Mouse (Mus musculus) urinary bladder, adult 18-20 months (tissue): Measurements from ENCODE around the gene 4930404H24Rik.

Source experiments
- DNase-seq, 2 experiments: peaks; one replicate each; pipeline ENCODE4 v3.0.0; 2022; ENCODE audit warnings: low spot score in 2 of 2, mixed read lengths in 2 of 2

The 4930404H24Rik gene

GRCm38 (mm10) chr2:153492573-153493392 is at the start of gene 4930404H24Rik:
Gene 4930404H24Rik, plus strand, starts transcription at chr2:153492790.
- DNase-seq, result peak; percentile 55 to 61

GRCm38 (mm10) chr2:153443434-153444240 is 49.0 kb upstream of the 4930404H24Rik start:
- DNase-seq, result peak in 1 of 2 experiments; percentile 45

- DNase-seq, result peak; percentile 33 to 52
Measured at GRCm38 (mm10) chr2:153444254-153445136, 48.1 kb upstream of the 4930404H24Rik start.

GRCm38 (mm10) chr2:153445137-153446016 is 47.2 kb upstream of the 4930404H24Rik start:
- DNase-seq, result no peak

GRCm38 (mm10) chr2:153446017-153446408 is 46.6 kb upstream of the 4930404H24Rik start:
- DNase-seq, result no peak

GRCm38 (mm10) chr2:153446476-153446875 is 46.1 kb upstream of the 4930404H24Rik start:
- DNase-seq, result no peak

GRCm38 (mm10) chr2:153447719-153448118 is 44.9 kb upstream of the 4930404H24Rik start:
- DNase-seq, result no peak

GRCm38 (mm10) chr2:153448519-153448918 is 44.1 kb upstream of the 4930404H24Rik start:
- DNase-seq, result no peak

GRCm38 (mm10) chr2:153453961-153454759 is 38.4 kb upstream of the 4930404H24Rik start:
- no peak for DNase-seq

- DNase-seq, result no peak
Measured at GRCm38 (mm10) chr2:153454841-153455506, 37.6 kb upstream of the 4930404H24Rik start.

- DNase-seq, result no peak
Measured at GRCm38 (mm10) chr2:153457467-153457866, 35.1 kb upstream of the 4930404H24Rik start.

GRCm38 (mm10) chr2:153458022-153458441 is 34.6 kb upstream of the 4930404H24Rik start:
- no peak for DNase-seq

GRCm38 (mm10) chr2:153463257-153463656 is 29.3 kb upstream of the 4930404H24Rik start:
- DNase-seq, result no peak

GRCm38 (mm10) chr2:153467372-153467771 is 25.2 kb upstream of the 4930404H24Rik start:
- DNase-seq, result no peak

- DNase-seq, result no peak
Measured at GRCm38 (mm10) chr2:153469317-153469716, 23.3 kb upstream of the 4930404H24Rik start.

GRCm38 (mm10) chr2:153469764-153470163 is 22.8 kb upstream of the 4930404H24Rik start:
- no peak for DNase-seq

GRCm38 (mm10) chr2:153470983-153471382 is 21.6 kb upstream of the 4930404H24Rik start:
- no peak for DNase-seq

GRCm38 (mm10) chr2:153475114-153476112 is 17.2 kb upstream of the 4930404H24Rik start:
- DNase-seq, result no peak
